Mouse (Mus musculus) testis, adult 2 months (tissue): ENCODE measurements around the gene Lmod2. TPM values are rescaled to one million over a fixed set of nuclear protein-coding genes. Genes with fewer than 3 reads are reported as not detected.

Experiments
- H3K27ac ChIP-seq: fragments of 200-500 bp; 2 replicates; pipeline ENCODE4 v1.5.1; 2012; ENCODE audit warnings: low read depth, low read length; ENCODE audit not compliant: control insufficient read depth, insufficient read depth
- H3K27me3 ChIP-seq: fragments of 200-500 bp; 2 replicates; pipeline ENCODE4 v1.6.1; 2012; ENCODE audit warnings: mild to moderate bottlenecking, low read length, moderate library complexity; ENCODE audit not compliant: control insufficient read depth, insufficient read depth
- H3K36me3 ChIP-seq: fragments of 200-500 bp; 2 replicates; pipeline ENCODE4 v1.6.1; 2012; ENCODE audit warnings: mild to moderate bottlenecking, low read length; ENCODE audit not compliant: control insufficient read depth, insufficient read depth
- H3K4me1 ChIP-seq: fragments of 200-500 bp; 2 replicates; pipeline ENCODE4 v1.6.1; 2012; ENCODE audit warnings: low read length; ENCODE audit not compliant: control insufficient read depth, insufficient read depth
- H3K4me3 ChIP-seq: fragments of 200-500 bp; 2 replicates; pipeline ENCODE4 v1.5.1; 2012; ENCODE audit warnings: low read depth, mild to moderate bottlenecking, low read length, moderate library complexity, mixed read lengths; ENCODE audit not compliant: control insufficient read depth
- CTCF ChIP-seq: fragments of 200-500 bp; IDR thresholded peaks from 2 replicates; pipeline ENCODE4 v1.5.1; 2012; ENCODE audit warnings: low read depth, mild to moderate bottlenecking, inconsistent platforms, low read length, moderate library complexity; ENCODE audit not compliant: control insufficient read depth, insufficient read depth, insufficient replicate concordance
- POLR2A ChIP-seq: fragments of 200-500 bp; IDR thresholded peaks from 2 replicates; pipeline ENCODE4 v1.6.1; 2012; ENCODE audit warnings: low read depth, mild to moderate bottlenecking, inconsistent platforms, low read length, moderate library complexity; ENCODE audit not compliant: control insufficient read depth
- polyA plus RNA-seq: library from polyadenylated mRNA; depleted of rRNA; stranded (reverse); fragments of >200 nt; gene quantifications from 2 replicates; pipeline ENCODE4 v1.2.3, GENCODE M21; 2012; rRNA removed

Lmod2 gene
- polyA plus RNA-seq, 1 experiment: not detected

GRCm38 (mm10) chr6:24651538-24651937, 54.0 kb downstream of the Lmod2 start:
- no peak overlapping the region for H3K27ac ChIP-seq
- no peaks in the 10 kb centered on the region for H3K36me3 ChIP-seq
- TF ChIP-seq POLR2A (no peak), CTCF (no peak)
- no peak overlapping the region for H3K4me3 ChIP-seq
- H3K27me3 ChIP-seq: no peaks in the 10 kb centered on the region
- no peaks in the 10 kb centered on the region; the same call in 1 of the 2 replicates for H3K4me1 ChIP-seq

Other genes starting within 250 kb of the Lmod2 start
- 26.5 and 29.2 TPM in 2 replicates for gene Iqub, start 82.7 kb upstream of the Lmod2 start, polyA plus RNA-seq
- 21.9 and 25.4 TPM in 2 replicates for gene Ndufa5, start 69.7 kb upstream of the Lmod2 start, polyA plus RNA-seq
- 19.3 and 24.3 TPM in 2 replicates for gene Asb15, start 69.6 kb upstream of the Lmod2 start, polyA plus RNA-seq
- 8.1 and 9.3 TPM in 2 replicates for gene Wasl, start 67.2 kb downstream of the Lmod2 start, polyA plus RNA-seq
- 11.6 and 16.0 TPM in 2 replicates for gene Hyal6, start 135.5 kb downstream of the Lmod2 start, polyA plus RNA-seq
- 0.18 and 0.19 TPM in 2 replicates for gene Hyal4, start 150.6 kb downstream of the Lmod2 start, polyA plus RNA-seq
- 18.8 and 29.7 TPM in 2 replicates for gene Spam1, start 193.4 kb downstream of the Lmod2 start, polyA plus RNA-seq